Mouse (Mus musculus) ES-E14 (cell line): ENCODE results near the gene Manf. TPM values are rescaled to one million over a fixed set of nuclear protein-coding genes. Genes with fewer than 3 reads are reported as not detected.

Experiments
- DNase-seq: peaks from one replicate; pipeline ENCODE4 v3.0.0-alpha.2; 2013; ENCODE audit warnings: low read depth, low spot score
- H3K27ac ChIP-seq: 2 replicates; pipeline ENCODE4 v1.5.1; 2012; ENCODE audit warnings: low read depth, mild to moderate bottlenecking, low read length, moderate library complexity, mixed read lengths; ENCODE audit not compliant: poor library complexity, insufficient read depth, severe bottlenecking
- H3K36me3 ChIP-seq: 2 replicates; pipeline ENCODE4 v1.6.1; 2012; ENCODE audit warnings: mild to moderate bottlenecking, low read length, moderate library complexity, mixed read lengths; ENCODE audit not compliant: control insufficient read depth, poor library complexity, insufficient read depth, severe bottlenecking
- H3K4me1 ChIP-seq, 2 experiments: fragments of 150-350 bp in 1 of 2; sonication (generic) in 1 of 2; 2 replicates each; pipeline ENCODE4 v1.6.1; 2012; ENCODE audit warnings: low read length in 2 of 2, mild to moderate bottlenecking in 1 of 2, mixed read lengths in 1 of 2; ENCODE audit not compliant: control insufficient read depth in 2 of 2, insufficient read depth in 2 of 2, poor library complexity in 1 of 2
- H3K4me3 ChIP-seq, 2 experiments: fragments of 150-350 bp in 1 of 2; sonication (generic) in 1 of 2; 2 replicates each; pipeline ENCODE4 v1.5.1; 2012; ENCODE audit warnings: low read length in 2 of 2, low read depth in 1 of 2, mild to moderate bottlenecking in 1 of 2, mixed read lengths in 1 of 2; ENCODE audit not compliant: insufficient read depth in 1 of 2, poor library complexity in 1 of 2, severe bottlenecking in 1 of 2
- H3K9ac ChIP-seq: 2 replicates; pipeline ENCODE4 v1.6.1; 2012; ENCODE audit warnings: low read depth, mild to moderate bottlenecking, low read length, mixed read lengths; ENCODE audit not compliant: poor library complexity, insufficient read depth, severe bottlenecking
- H3K9me3 ChIP-seq: fragments of 150-350 bp; sonication (generic); 2 replicates; pipeline ENCODE4 v1.6.1; 2012; ENCODE audit warnings: low read depth, mild to moderate bottlenecking, low read length; ENCODE audit not compliant: control insufficient read depth, insufficient read depth
- CHD2 ChIP-seq: IDR thresholded peaks from 2 replicates; pipeline ENCODE4 v1.6.1; 2014; ENCODE audit warnings: mild to moderate bottlenecking, low read depth, low read length, inconsistent platforms
- HCFC1 ChIP-seq: IDR thresholded peaks from 2 replicates; pipeline ENCODE4 v1.6.1; 2012; ENCODE audit warnings: low read length, inconsistent platforms, borderline replicate concordance; ENCODE audit not compliant: insufficient read depth
- MAFK ChIP-seq: IDR thresholded peaks from 2 replicates; pipeline ENCODE4 v1.6.1; 2014; ENCODE audit warnings: mild to moderate bottlenecking, low read depth, low read length, inconsistent platforms; ENCODE audit not compliant: insufficient read depth
- ZC3H11A ChIP-seq: IDR thresholded peaks from 2 replicates; pipeline ENCODE4 v1.6.1; 2012; ENCODE audit warnings: low read depth, mild to moderate bottlenecking, inconsistent platforms, low read length, borderline replicate concordance
- ZNF384 ChIP-seq: IDR thresholded peaks from 2 replicates; pipeline ENCODE4 v1.6.1; 2012; ENCODE audit warnings: low read depth, low read length, inconsistent platforms
- in situ Hi-C, 2 experiments: fragments of 600-800 bp; cut with MboI; formaldehyde crosslinking; loops; one replicate each; pipeline ENCODE4 v1.15.1; 2025; ENCODE audit warnings: low sequenced_read_pairs in 2 of 2, inconsistent platforms in 1 of 2; ENCODE audit not compliant: unreplicated experiment in 2 of 2
- total RNA-seq: library from RNA; depleted of rRNA; stranded (reverse); fragments of 300-350 nt; gene quantifications from 2 replicates; pipeline ENCODE4 v1.2.3, GENCODE M21; 2012; rRNA removed

Manf gene
- 510 and 517 TPM in 2 replicates for total RNA-seq

GRCm38 (mm10) chr9:106891829-106892551 is at the start of gene Manf:
Gene Manf, minus strand, starts transcription at chr9:106891979.
- H3K36me3 ChIP-seq = peaks cover 27% of the 10 kb centered on the region
- peak within 1 kb of the TSS; percentile 87 to 100 for H3K4me3 ChIP-seq
- H3K9ac ChIP-seq = peak within 1 kb of the TSS; percentile 91
- no peaks in the 10 kb centered on the region for H3K9me3 ChIP-seq
- TF ChIP-seq CHD2 = peak; percentile 78
- no peak for TF ChIP-seq ZNF384
- TF ChIP-seq HCFC1 = peak; percentile 77
- TF ChIP-seq ZC3H11A = no peak
- 0 out of 2 replicates have a peak, but pooled peaks have one; percentile 22 for TF ChIP-seq MAFK
- peaks cover 3 to 16% of the 10 kb centered on the region in 2 experiments; a peak in 1 of 4 replicates for H3K4me1 ChIP-seq
- in situ Hi-C loops = no loop called here
- peak within 1 kb of the TSS; percentile 88 for H3K27ac ChIP-seq
- peak; percentile 97 for DNase-seq

- H3K27ac ChIP-seq = no peak overlapping the region
- H3K36me3 ChIP-seq = no peaks in the 10 kb centered on the region
- no peak for DNase-seq
- no peaks in the 10 kb centered on the region for H3K4me1 ChIP-seq
- TF ChIP-seq CHD2 (no peak), ZC3H11A (no peak), MAFK (no peak)
- H3K9me3 ChIP-seq = no peaks in the 10 kb centered on the region
- no peak overlapping the region for H3K9ac ChIP-seq
- H3K4me3 ChIP-seq = no peak overlapping the region
- in situ Hi-C loops = no loop called here
Observed at GRCm38 (mm10) chr9:106934998-106935397, 43.2 kb upstream of the Manf start.

GRCm38 (mm10) chr9:106914878-106915277 is 23.1 kb upstream of the Manf start:
- Histone ChIP-seq H3K4me1 (no peaks in the 10 kb centered on the region), H3K9me3 (no peaks in the 10 kb centered on the region), H3K4me3 (no peak overlapping the region), H3K27ac (no peak overlapping the region), H3K36me3 (no peaks in the 10 kb centered on the region), H3K9ac (no peak overlapping the region)
- in situ Hi-C loops = no loop called here
- TF ChIP-seq CHD2 (no peak), MAFK (no peak), ZC3H11A (no peak), HCFC1 (no peak), ZNF384 (no peak)
- DNase-seq = no peak

GRCm38 (mm10) chr9:106913759-106914158 is 22.0 kb upstream of the Manf start:
- in situ Hi-C loops = no loop called here

GRCm38 (mm10) chr9:106911624-106912023 is 19.8 kb upstream of the Manf start:
- no peak overlapping the region for H3K4me3 ChIP-seq
- TF ChIP-seq CHD2 = no peak
- no peak for TF ChIP-seq HCFC1
- TF ChIP-seq ZC3H11A = no peak
- TF ChIP-seq ZNF384 = no peak
- no peak for TF ChIP-seq MAFK
- H3K4me1 ChIP-seq = no peaks in the 10 kb centered on the region
- no peak overlapping the region for H3K9ac ChIP-seq
- in situ Hi-C loops = no loop called here
- DNase-seq = no peak
- H3K9me3 ChIP-seq = no peaks in the 10 kb centered on the region
- H3K36me3 ChIP-seq = no peaks in the 10 kb centered on the region
- H3K27ac ChIP-seq = no peak overlapping the region

More at GRCm38 (mm10) chr9:106913759-106914158, 22.0 kb upstream of the Manf start:
- Histone ChIP-seq H3K27ac (no peak overlapping the region), H3K4me1 (no peaks in the 10 kb centered on the region), H3K36me3 (no peaks in the 10 kb centered on the region), H3K9me3 (no peaks in the 10 kb centered on the region), H3K4me3 (no peak overlapping the region), H3K9ac (no peak overlapping the region)
- TF ChIP-seq ZC3H11A (no peak), ZNF384 (no peak), CHD2 (no peak)
- DNase-seq = no peak
